Mouse (Mus musculus) embryonic facial prominence, embryonic 14.5 days (tissue): ENCODE data around the gene Slc22a17. TPM values are rescaled to one million over a fixed set of nuclear protein-coding genes. Genes with fewer than 3 reads are reported as not detected.

Experiments
- ATAC-seq: fragments of 200-750 bp; cut with Nextera tagmentation; 2 replicates; pipeline ENCODE4 v1.8.0; 2017; ENCODE audit warnings: low read depth, moderate number of reproducible peaks, moderate TSS enrichment
- DNase-seq: peaks from one replicate; pipeline ENCODE4 v3.0.0-alpha.2; 2015; ENCODE audit warnings: low spot score
- H3K27ac ChIP-seq: fragments of 300-500 bp; sonication (generic); replicated peaks from 2 replicates; pipeline ENCODE4 v1.5.1; 2014; ENCODE audit warnings: low read depth, mild to moderate bottlenecking, low read length, moderate library complexity
- H3K27me3 ChIP-seq: fragments of 300-500 bp; sonication (generic); replicated peaks from 2 replicates; pipeline ENCODE4 v1.6.1; 2014; ENCODE audit warnings: low read length; ENCODE audit not compliant: control insufficient read depth, insufficient read depth
- H3K36me3 ChIP-seq: fragments of 300-500 bp; sonication (generic); 2 replicates; pipeline ENCODE4 v1.6.1; 2014; ENCODE audit warnings: low read length, mixed read lengths; ENCODE audit not compliant: control insufficient read depth, insufficient read depth
- H3K4me1 ChIP-seq: fragments of 300-500 bp; sonication (generic); 2 replicates; pipeline ENCODE4 v1.6.1; 2014; ENCODE audit warnings: antibody characterized with exemption, low read length; ENCODE audit not compliant: control insufficient read depth, insufficient read depth
- H3K4me2 ChIP-seq: fragments of 300-500 bp; sonication (generic); 2 replicates; pipeline ENCODE4 v1.6.1; 2014; ENCODE audit warnings: low read depth, mild to moderate bottlenecking, low read length, moderate library complexity, mixed read lengths
- H3K4me3 ChIP-seq: fragments of 300-500 bp; sonication (generic); 2 replicates; pipeline ENCODE4 v1.5.1; 2014; ENCODE audit warnings: low read depth, mild to moderate bottlenecking, low read length
- H3K9ac ChIP-seq: fragments of 300-500 bp; sonication (generic); 2 replicates; pipeline ENCODE4 v1.6.1; 2014; ENCODE audit warnings: low read depth, mild to moderate bottlenecking, low read length, moderate library complexity, mixed read lengths
- H3K9me3 ChIP-seq: fragments of 300-500 bp; sonication (generic); 2 replicates; pipeline ENCODE4 v1.6.1; 2016; ENCODE audit warnings: low read length; ENCODE audit not compliant: control insufficient read depth
- WGBS: fragments of 180-500 bp; shearing (Covaris S2); extraction: QIAGEN DNeasy Blood & Tissue Kit; methylation state at CpG from one replicate; pipeline ENCODE4 v1.1.7; 2014; 5-methylcytosine and 5-hydroxymethylcytosine counted together
- polyA plus RNA-seq: library from polyadenylated mRNA; unstranded; fragments of >200 nt; fragmentation: Nextera tagmentation; extraction: Ambion mirVana; gene quantifications from 2 replicates; pipeline ENCODE4 v1.2.1, GENCODE M21; 2014

Gene Slc22a17
- polyA plus RNA-seq, 1 experiment from 2014 or later: 42.4 TPM

- Histone ChIP-seq H3K4me3 (no peak overlapping the region), H3K27ac (no peak overlapping the region), H3K27me3 (no peaks in the 10 kb centered on the region), H3K9me3 (no peaks in the 10 kb centered on the region), H3K36me3 (no peaks in the 10 kb centered on the region), H3K9ac (no peak overlapping the region), H3K4me2 (no peak overlapping the region), H3K4me1 (no peaks in the 10 kb centered on the region)
- ATAC-seq: no peak
- 87% methylated on average over 8 of the region's 8 CpGs for WGBS
- no peak for DNase-seq
These were observed 29.5 kb upstream of the Slc22a17 start for GRCm38 (mm10) chr14:54942479-54942878.

DNA sequence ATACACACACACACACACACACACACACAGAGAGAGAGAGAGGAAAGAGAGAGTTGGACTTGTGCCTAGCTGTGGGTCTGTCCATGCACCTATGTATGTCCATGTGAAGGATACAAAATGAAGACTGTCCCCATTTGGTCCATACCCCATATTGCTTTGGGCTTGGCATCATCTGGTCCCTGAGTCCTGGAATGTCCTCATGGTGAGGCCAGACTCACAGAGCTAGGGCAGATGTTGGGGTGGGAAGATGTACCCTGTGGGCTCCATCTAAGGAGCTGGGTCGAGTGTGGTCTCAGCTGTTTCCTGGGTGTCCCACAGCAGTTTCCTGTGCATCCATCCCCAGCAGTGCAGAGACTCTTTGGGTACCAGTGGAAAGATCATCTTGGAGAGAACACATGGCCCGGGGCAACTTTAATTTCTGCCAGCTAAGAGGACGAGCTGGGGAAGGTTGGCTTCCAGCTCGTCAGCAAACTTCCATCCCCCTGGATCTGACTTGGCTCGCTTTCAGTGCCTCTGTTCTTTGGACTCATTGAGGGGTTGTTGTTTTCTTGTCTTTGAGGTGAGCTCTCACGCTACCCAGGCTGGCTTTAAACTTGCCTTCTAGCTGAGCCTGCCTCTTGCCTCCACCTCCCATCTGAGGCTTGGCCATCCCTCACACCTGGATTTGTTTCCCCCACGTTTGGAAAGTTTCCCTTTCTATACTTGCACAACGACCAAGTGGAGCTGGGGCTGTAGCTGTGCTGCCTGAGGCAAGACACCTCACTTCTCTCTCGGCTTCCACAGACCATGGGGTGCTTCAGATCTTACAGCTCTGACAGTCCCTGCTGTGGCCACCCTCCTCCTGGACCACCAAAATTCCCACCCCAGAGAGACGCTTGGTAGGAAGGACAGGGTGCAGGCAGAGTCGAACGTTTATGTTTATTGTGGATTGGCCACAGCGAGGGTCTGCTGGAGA, 28.4 kb upstream of the Slc22a17 start:
- Histone ChIP-seq H3K4me2 (no peak overlapping the region), H3K4me1 (no peaks in the 10 kb centered on the region; the same call in 1 of the 2 replicates)
- 57% methylated on average over 13 of the region's 13 CpGs for WGBS

DNA sequence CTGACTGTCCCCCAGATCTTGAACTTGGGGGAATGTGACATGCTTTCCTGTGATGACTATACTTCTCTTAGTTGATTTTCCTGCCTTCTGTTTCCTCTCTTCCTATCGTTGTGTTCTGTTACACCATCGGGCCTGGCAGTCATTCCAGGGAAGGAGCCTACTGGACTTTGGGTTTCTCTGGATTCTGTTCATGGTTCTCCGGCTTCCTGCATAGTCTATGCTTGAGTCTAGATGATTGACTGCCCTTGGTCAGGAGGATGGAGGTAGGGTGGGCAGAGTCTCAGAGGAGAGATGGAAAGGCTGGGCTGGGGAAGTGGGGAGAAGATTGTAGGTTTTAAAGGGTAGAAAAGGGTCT, 27.2 kb upstream of the Slc22a17 start:
- Histone ChIP-seq H3K9ac (no peak overlapping the region), H3K4me3 (no peak overlapping the region), H3K4me2 (no peak overlapping the region), H3K36me3 (no peaks in the 10 kb centered on the region), H3K4me1 (peaks cover 2% of the 10 kb centered on the region; the same call in 1 of the 2 replicates), H3K9me3 (no peaks in the 10 kb centered on the region), H3K27me3 (no peaks in the 10 kb centered on the region), H3K27ac (no peak overlapping the region)
- DNase-seq: no peak
- no peak for ATAC-seq
- 83% methylated on average over 3 of the region's 3 CpGs for WGBS

More for the DNA sequence above, 28.4 kb upstream of the Slc22a17 start:
- Histone ChIP-seq H3K9me3 (no peaks in the 10 kb centered on the region), H3K27ac (no peak overlapping the region), H3K9ac (peak overlapping the region; percentile 5; the same call in 1 of the 2 replicates), H3K27me3 (no peaks in the 10 kb centered on the region), H3K4me3 (no peak overlapping the region), H3K36me3 (no peaks in the 10 kb centered on the region)
- ATAC-seq (no peak), DNase-seq (no peak)

DNA sequence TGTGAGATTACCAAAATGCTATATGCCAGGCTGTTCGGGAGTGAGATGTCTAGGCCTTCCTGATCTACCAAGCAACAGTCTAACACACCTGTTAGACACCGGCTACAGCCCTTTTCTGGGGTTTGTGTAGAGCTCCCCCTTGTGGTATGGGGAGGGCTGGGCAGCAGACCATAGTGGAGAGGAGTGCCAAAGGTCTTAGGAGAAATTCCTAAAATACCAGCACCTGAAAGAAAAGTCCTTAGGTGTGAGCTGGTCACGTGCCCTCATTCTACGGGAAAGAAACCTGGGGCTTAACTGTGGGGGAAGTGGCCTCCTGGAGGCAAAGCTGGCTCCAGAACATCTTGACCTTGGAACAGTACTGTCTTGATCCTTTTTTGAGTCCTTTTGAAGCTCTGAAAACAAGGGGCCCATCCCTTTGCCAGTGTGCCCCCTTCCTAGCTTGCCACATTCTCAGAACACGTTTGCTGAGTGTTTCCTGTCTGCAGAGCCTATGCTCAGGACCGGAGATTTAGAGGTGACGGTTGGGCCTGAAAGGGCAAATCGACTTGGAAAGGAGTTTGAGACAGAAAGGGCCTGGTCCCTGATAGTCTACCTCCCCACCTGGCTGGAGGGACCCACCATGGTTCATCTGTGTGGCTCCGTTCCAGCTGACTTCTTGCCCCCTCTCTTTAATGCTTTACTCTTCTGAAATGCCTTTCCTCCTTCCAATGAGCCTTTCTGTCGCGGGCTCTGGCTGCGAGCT, 26.7 kb upstream of the Slc22a17 start:
- Histone ChIP-seq H3K4me1 (peaks cover 2% of the 10 kb centered on the region; the same call in 1 of the 2 replicates), H3K27me3 (no peaks in the 10 kb centered on the region), H3K4me3 (no peak overlapping the region), H3K9me3 (no peaks in the 10 kb centered on the region), H3K4me2 (no peak overlapping the region), H3K27ac (no peak overlapping the region), H3K36me3 (no peaks in the 10 kb centered on the region), H3K9ac (no peak overlapping the region)
- DNase-seq: peak; percentile 70
- no peak; the same call in 1 of the 2 replicates for ATAC-seq
- WGBS: 55% methylated on average over 12 of the region's 12 CpGs

DNA sequence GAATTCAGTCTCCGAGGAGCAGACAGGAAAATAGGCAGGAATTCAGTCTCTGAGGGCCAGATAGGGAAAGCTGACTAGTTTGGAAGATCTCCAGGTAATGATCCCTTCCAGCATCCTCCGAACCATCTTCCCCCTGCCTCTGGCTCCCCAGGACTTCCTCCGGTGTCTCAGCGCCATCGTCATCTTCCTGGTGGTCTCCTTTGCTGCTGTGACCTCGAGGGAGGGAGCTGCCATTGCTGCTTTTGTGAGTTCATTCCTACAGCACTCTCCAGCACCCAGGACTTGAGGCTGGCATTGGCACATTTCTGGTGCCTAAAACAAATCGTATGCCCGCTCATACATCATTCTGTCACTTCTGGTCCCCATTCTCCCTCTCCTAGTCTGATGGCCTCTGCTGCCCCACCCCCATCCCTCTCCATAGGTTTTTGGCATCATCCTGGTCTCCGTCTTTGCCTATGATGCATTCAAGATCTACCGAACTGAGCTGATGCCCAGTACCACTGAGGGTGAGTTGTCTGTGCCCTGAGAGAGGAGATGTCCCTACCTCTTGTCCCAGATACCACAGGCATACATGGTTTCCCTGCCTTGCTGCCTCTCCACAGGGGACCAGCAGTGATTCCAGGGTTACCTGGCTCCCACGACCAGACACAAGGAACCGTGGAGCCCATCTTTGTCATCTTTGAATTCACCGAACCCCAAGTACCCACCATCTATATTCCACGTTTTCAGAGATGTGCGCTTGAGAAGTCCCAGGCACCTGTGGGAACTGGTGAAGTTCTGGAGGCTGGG, 25.7 kb upstream of the Slc22a17 start:
- no peaks in the 10 kb centered on the region for H3K36me3 ChIP-seq
- no peak overlapping the region for H3K4me3 ChIP-seq
- DNase-seq: no peak
- H3K9ac ChIP-seq: no peak overlapping the region
- 74% methylated on average over 15 of the region's 15 CpGs for WGBS
- H3K27me3 ChIP-seq: no peaks in the 10 kb centered on the region
- ATAC-seq: no peak
- H3K27ac ChIP-seq: no peak overlapping the region
- no peak overlapping the region for H3K4me2 ChIP-seq
- H3K9me3 ChIP-seq: no peaks in the 10 kb centered on the region
- peaks cover 2% of the 10 kb centered on the region; the same call in 1 of the 2 replicates for H3K4me1 ChIP-seq

- ATAC-seq (no peak), DNase-seq (no peak)
- Histone ChIP-seq H3K27me3 (no peaks in the 10 kb centered on the region), H3K36me3 (no peaks in the 10 kb centered on the region), H3K4me3 (no peak overlapping the region), H3K4me2 (peak overlapping the region; percentile 25; the same call in 1 of the 2 replicates), H3K27ac (no peak overlapping the region; the same call in 1 of the 2 replicates), H3K9me3 (no peaks in the 10 kb centered on the region), H3K9ac (no peak overlapping the region), H3K4me1 (peaks cover 9% of the 10 kb centered on the region)
- WGBS: 89% methylated on average over 16 of the region's 16 CpGs
These were observed 24.6 kb upstream of the Slc22a17 start for GRCm38 (mm10) chr14:54937361-54938182.

GRCm38 (mm10) chr14:54936831-54937160, 23.9 kb upstream of the Slc22a17 start:
- peak overlapping the region; percentile 39; the same call in 1 of the 2 replicates for H3K9ac ChIP-seq
- 30% methylated on average over 6 of the region's 6 CpGs for WGBS

More at GRCm38 (mm10) chr14:54936831-54937160, 23.9 kb upstream of the Slc22a17 start:
- peak overlapping the region; percentile 82 for H3K27ac ChIP-seq
- DNase-seq (no peak), ATAC-seq (no peak)
- H3K9me3 ChIP-seq: no peaks in the 10 kb centered on the region
- H3K4me1 ChIP-seq: peaks cover 9% of the 10 kb centered on the region
- H3K36me3 ChIP-seq: no peaks in the 10 kb centered on the region
- peak overlapping the region; percentile 25 for H3K4me2 ChIP-seq
- no peaks in the 10 kb centered on the region for H3K27me3 ChIP-seq
- H3K4me3 ChIP-seq: no peak overlapping the region
